Mouse (Mus musculus) frontal cortex, postnatal 25 days (tissue): ENCODE measurements at regions not wholly inside any gene's neighbourhood (a gene's known extent, or its start where the extent isn't known, plus 50 kb on each side); places are given as distances from the start of the nearest gene placed in this dataset.

Experiments used
- DNase-seq, 2 experiments: peaks; one replicate each; pipeline ENCODE4 v3.0.0; 2022; ENCODE audit warnings: low spot score in 2 of 2

DNA sequence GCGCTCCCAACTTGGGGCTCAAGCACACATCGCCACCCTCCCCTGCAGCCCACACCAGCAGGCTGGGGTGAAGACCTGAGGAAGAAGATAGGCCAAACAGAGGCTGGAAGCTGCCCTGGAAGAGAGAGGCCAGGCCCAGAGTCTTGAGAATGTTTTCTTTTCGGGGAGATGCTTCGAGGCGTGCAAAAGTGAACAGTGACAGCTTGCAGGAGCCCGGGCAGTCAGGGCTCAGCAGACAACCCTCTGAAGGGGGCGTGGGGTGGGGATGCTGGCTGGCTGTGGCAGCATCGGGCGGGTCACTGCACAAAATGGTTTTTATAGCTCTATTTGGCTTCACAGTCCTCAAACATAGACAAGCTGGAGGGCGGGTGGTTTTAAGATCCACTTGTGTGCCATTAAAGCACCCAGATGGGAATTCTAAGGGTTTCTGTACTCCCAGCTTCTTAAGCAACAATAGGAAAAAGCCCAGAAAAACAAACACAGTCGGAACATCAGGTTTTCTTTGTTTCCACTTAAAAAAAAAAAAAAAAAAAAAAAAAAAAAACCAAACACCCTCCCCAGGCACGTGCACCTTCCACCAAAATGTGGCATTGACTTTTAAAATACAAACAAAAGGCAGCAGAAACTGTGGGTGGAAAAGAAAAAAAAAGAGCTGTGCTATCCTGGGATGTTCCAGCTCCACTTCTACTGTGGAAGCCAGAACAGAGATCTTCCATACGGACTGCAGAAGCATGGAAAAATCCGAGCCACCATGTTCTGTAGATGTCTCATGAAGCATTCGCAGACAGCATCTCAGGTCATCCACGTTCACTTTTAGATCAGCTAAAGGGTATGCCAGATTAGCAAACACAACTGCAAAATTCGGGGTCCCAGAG lies 123.5 kb downstream of the Ly86 start:
- no peak for DNase-seq

GRCm38 (mm10) chr13:37470230-37470907 lies 125.4 kb downstream of the Ly86 start:
- DNase-seq = no peak

DNA sequence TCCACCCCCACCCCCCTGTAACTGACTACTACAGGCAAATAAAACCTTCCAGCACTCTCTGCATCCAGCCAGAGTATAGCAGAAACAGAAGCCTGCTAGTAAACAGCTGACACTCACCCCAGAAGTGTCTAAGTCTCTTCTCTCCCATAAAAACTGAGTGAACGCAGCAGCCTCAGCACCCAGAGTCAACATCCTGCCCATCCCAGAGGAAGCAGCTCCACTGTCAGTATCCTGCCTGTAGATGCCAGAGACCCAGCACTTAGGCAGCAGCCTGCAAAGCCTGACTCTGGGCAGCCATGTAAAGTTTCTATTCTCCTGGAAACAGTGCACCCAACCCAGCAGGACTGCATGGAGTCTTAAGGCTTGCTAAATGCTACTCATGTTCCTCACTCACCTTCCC lies 128.4 kb downstream of the Ly86 start:
- DNase-seq = no peak

- DNase-seq = no peak
Observed at GRCm38 (mm10) chr13:37475804-37476203, 130.8 kb downstream of the Ly86 start.

- no peak for DNase-seq
Observed at GRCm38 (mm10) chr13:37476256-37477053, 131.4 kb downstream of the Ly86 start.

- no peak for DNase-seq
Observed at GRCm38 (mm10) chr13:37477342-37477741, 132.3 kb downstream of the Ly86 start.

DNA sequence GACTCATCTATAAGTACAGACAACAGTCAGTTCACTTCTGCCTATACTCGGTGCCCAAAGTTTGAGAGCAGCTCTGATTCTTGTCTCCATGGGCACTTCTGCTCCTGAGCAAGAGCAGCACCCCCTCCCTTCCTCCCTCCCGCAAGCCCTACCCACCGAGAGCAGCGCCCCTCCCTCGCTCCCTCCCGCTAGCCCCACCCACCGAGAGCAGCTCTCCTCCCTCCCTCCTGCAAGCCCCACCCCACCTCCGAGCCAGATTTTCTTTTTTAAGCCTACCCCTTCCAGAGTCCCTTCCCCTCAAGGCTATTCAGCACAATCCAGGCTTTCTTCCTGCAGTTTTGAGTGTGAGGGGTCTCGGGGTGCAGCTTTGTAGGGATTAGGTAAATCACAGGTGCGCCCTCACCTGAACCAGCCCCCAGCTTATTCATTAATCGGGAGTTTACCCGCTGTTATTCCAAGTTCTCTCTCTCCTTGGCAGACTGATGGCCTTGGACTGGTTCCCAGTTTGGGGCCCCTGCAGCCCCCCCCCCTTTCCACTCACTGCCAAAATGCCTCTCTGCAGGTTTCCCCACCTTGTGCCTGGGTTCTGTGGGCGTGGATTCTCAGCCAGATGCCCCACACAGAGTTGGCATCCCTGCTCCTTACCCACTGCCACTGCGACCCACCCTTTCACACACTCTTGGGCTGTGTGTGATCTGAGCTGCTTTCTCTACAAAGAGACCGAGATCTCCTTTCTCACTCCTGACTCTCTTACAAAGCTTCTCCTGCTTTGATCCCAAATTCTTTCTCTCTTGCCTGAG lies 132.9 kb downstream of the Ly86 start:
- DNase-seq = no peak

DNA sequence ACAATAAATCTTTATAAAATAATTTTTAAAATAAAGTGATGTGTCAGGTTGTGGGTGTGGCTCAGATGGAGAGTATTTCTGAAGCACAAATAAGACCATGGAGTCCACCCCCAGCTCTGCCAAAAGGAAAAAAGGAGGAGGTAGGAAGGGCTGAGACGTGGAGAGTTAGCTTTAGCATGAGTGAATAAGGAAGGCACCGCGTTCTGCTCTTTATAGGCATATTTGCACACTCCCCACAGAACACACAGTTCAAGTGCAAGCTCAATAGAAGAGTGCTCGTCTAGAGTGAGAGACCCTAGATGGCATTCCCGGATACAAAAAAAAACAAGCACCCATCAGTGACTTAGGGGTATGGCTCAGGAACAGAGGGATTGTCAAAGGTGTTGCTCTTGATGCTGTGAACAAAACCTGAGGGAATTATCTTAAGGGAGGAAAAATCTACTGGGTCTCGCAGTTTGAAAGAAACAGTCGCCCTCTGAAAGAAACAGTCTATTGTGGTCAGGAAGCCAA lies 134.2 kb downstream of the Ly86 start:
- no peak for DNase-seq

DNA sequence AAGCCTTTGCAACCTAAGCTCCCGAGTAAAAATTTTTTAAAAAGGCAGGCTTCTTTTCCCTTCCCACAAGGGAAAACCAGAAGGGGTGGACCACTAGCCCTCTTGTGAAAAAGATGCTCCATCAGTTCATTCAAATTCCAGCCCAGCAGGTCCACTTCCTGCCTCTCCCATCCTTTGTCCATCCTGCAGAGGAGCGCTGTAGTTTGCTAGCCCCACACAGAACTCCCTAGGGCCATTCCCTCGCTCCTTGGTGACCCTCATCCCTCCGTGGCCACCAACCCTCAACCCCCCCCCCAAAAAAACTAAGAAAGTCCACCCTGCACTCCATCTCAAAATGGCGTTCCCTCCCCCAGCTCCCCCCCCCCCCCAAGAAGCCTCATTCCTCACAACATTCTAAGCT lies 136.5 kb downstream of the Ly86 start:
- DNase-seq = no peak

DNA sequence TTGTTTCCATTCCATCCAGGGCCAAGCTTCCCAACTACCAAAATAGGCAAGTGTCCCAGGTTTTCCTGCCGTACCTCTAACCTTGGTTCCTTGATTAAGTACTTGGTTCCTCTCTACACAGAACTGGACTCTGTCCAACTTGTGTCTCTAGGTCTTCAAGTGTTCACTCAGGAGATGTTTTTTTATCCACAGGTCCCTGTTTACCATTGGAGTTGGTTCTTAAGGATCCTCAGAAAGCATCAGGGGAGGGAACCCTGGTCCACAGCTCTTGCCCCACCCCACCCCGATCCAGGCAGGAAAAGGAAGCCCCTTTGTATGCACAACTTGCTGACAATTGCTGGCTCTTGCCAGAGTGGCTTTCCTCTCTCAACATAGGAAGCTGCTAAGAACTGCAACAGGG lies 137.0 kb downstream of the Ly86 start:
- DNase-seq = no peak

GRCm38 (mm10) chr13:37482589-37482988 lies 137.6 kb downstream of the Ly86 start:
- DNase-seq = no peak

- DNase-seq = no peak
Observed at GRCm38 (mm10) chr13:37483010-37483855, 138.2 kb downstream of the Ly86 start.

DNA sequence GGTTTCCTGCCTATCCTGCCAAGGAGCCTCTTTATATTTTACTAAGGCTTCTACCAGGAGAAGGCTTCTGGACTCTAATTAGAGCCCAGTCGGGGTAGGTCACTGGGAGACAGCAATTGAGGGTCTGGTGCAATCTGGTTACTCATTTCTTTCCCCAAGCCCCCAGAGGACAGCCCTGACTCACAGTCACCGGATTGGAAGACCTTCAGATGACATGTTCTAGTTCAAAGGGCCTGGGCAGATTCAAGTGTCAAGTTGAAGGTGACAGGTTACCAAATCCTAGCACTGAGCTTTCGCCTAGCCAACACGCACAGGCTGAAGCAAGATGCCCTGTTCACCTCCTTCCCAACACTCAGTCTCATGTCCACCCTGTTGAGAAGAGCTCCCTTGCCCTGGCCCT lies 139.6 kb downstream of the Ly86 start:
- DNase-seq = no peak

GRCm38 (mm10) chr13:37492115-37493001 lies 147.3 kb downstream of the Ly86 start:
- no peak for DNase-seq

DNA sequence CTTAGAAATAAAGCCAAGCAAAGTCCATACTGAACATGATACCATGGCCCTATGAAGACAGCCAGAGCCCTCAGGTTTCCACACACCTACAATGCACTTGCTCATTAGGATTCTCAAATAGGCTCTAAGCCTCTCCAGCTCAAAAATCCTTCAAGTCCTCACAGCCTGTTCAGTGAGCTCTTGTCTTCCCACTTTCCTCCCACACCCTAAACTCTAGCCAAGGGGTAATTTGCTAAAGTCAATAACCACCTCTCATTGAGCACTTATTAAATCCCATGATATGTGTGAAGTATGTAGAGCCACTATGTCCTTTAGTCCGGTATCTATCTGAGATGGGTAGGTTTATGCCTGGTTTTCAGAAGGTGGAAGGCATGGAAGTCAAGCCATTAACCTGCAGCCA lies 148.3 kb downstream of the Ly86 start:
- no peak for DNase-seq

DNA sequence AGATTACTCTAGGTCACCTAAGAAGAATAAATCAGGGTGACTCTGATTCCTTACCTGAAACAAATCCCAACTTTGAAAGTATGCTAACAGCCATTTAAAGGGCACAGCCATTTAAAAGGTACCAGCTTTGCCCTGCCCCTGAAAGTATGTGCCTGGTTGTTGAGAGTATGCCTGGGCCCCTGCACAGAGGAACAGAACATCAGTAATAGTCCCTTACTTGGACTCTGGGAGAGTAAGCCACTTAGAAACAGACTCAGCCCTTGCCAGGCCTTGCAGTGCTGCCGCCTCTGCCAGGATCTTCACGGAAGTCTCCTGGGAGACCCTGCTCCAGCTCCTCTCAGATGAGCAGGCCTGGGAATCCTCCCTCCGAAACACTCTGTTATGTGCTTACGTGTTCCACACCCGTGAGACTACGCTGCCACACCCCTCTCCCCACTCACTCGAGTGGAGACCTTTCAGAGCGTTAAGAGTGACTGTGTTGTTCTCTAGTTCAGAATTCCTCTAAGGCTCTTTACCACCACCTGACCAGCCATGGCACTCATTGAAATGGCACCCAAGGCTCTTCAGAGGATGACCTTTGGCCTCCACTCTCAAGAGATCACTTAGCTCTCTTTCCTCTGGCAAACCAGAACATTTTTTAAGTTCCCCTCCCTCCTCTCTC lies 150.4 kb downstream of the Ly86 start:
- DNase-seq = no peak

DNA sequence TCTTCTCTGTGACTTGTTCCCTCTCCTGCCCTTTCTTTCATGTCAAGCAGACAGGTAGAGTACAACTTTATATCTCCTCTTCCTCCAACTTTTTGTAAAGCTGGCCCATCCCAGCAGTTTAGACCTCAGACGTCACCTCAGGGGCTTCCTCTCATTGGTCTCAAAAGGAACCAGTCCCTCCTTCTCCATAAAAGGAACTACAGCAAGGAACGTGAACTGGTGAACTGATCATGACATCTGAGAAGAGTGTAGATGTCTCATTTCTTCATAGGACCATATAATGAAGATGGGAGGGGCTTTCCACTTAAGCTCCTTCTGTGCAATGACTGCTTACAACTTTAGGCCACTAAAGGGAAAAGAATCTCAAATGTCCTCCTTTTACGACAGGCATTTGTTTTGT lies 153.0 kb downstream of the Ly86 start:
- no peak for DNase-seq

- DNase-seq = no peak
Observed at GRCm38 (mm10) chr13:37500668-37501286, 155.8 kb downstream of the Ly86 start.
